Mouse (Mus musculus): ENCODE data around the gene Cd72.

The Cd72 gene

DNA sequence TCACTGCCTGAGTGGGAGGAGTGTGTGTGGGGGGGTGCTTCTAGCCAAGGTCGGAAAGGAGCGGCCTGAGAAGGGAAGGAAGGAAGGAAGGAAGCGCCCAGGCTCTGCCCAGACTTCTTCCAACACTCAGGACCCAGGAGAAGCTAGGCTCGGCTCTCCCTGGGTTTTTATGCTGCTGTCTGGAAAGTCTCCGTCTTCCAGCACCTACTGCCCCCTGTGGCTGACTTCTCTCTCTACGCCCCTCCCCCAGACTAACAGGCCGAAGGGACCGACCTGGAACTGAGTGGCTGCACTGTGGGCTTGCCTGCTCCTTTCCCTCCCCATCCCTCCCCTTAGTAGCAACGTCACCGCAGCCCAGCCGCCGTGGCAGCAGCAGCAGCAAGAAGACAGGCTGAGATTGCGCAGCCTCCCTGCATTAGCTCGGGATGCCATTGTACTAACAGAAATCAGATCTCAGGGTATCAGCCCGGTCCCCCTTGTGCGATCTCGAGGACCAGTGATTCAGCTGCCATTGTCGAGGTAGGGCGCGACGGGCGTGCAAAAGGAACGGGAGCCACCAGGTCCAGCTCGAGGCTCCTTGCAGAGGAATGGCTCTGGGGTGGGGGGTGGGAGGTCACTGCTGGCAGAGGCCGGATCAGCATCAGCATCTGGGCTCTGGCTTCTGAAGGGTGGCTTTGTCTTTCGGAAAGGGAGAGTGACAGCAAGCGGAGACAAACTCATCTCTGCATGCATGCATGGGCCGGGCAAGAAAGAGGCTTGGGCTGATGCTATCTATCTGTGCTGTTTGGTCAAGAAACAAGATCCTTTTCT, 48.1 kb downstream of the Cd72 start:
- DNase-seq (ENCODE audit: extremely low read depth, low read depth), result no peak

DNA sequence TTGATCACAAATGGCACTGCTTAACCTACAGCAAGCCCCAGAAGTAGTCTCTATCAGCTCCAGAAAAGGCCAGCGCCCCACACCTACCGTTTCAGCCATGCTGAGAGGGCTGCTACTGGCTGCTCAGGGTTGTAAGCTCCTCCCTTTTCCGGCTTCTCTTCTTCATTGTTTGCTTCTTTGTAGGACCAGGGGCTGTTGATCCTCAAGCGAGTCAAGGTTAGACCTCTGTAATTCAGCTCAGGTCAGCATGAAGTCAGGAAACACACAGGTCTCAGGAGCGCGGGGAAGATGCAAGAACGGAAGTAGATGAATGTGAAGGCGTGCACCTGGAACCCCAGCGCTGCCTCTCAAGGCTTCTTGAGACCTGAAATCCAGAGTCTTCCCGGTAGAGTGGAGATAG, 49.7 kb downstream of the Cd72 start:
- DNase-seq (ENCODE audit: extremely low read depth, low read depth), result no peak

DNA sequence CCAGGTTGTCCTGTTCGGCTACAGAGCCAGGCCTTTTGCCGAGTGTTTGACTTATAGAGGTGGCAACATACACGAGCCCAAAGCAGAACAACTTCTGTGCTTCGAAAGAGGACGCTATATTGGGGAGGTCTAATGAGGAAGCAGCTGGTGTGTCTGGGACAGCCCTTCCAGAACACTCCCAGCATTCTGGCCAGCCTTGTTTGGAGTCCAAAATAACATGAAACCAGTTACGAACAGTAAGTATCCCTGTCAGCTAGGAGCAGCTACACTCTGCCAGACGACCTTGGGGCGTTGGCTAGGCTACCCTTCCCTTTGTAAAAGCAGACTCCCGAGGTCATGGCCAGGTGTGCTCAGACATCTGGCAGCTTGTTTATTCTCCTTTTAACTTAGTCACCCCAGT, 52.2 kb downstream of the Cd72 start:
- DNase-seq (ENCODE audit: extremely low read depth, low read depth), result no peak

DNA sequence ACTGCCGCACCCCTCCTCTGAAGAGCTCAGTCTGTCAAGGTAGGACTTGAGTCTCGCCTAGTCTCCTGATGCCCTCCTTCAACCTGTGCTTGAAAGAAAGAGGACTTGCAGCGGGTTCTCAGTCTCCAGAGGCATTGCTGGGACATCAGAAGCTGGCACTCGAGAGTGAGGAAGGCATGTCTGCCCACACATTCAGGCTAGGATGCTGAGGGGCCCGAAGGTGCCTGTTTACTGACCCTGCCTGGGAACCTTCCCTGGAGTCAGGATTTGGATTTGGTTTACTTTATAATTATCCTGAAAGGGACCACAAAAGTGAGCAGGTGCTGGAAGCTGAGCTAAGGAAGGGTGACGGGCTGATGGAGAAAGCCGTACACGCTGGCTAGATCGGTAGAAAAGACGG, 52.9 kb downstream of the Cd72 start:
- DNase-seq (ENCODE audit: extremely low read depth, low read depth), result no peak

DNA sequence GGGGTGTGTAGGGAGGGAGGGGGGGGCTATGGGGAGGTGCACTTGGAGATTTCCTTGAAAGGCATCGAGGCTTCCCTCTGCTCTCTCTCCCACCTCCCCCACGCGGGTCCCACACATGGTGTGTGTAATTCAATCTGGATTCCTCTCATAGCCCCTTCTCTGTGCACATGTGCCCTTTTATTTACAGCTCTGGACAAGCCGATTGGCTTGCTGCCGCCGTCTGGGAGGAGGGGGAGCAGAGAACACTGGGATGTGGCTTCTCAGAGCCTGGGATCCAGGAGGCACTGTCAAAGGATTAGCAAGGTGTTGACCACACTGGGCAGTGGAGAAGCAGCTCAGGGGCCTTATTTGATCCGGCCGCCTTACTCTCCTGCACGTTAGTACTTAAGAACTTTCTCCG, 53.5 kb downstream of the Cd72 start:
- DNase-seq (ENCODE audit: extremely low read depth, low read depth), result no peak

DNA sequence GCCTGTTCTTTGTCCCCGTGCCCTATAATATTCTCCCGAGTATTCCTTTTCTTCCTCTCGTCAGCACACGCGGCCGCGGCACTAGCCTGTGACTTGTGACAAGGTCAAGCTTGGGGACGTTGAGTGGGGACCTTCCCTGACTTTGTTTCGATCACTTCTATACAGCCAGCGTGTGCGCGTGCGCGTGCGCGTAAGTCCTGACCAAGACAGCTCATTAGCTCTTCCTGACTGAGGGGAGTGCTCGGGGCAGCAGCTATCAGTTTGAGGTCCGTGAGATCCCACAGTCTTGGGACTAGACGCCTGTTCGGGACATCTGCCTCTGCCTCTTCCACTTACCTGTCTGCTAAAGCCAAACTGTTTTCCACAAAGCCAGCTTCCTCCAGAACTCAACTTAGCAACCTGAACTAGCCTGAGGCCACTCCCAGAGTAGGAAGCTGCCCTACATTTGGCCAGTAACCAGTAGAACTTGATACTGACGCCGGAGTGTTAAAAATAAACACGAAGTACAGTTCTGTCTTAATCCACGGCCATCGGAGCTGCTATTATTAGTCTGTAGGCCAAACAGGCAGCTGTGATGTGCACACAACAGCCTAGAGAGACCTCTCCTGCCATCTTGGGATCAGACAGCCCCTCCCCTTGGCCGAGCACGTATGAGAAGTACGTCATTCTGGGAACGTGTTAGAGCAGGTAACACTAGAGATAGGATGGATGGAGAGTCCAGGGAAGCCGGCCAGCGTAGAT, 54.9 kb downstream of the Cd72 start:
- DNase-seq (ENCODE audit: extremely low read depth, low read depth), result no peak

DNA sequence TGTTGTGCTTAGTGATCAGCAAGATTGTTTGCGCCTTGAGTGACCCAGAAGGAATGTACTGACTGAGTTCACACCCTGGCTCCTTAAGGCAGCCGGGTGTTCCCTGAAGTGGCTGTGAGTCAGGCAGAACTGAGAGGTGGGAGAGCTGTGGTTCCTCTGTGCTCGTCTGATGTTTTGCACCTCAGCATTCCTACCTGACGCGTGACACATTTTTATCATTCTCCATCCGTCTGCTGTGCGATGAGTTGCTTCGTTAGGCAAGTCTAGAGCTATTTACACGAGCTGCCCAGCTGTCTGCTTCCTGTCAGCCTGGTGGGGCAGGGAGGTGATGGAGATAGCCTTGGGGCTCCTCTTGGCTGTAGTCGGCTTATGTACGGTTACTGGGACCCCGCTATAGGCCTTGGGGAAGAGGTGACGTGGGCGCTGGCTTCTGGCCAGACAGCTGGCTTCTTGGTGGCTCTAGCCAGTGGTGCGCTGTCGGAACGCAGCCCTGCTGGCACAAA, 55.5 kb downstream of the Cd72 start:
- no peak for DNase-seq (ENCODE audit: extremely low read depth, low read depth)

DNA sequence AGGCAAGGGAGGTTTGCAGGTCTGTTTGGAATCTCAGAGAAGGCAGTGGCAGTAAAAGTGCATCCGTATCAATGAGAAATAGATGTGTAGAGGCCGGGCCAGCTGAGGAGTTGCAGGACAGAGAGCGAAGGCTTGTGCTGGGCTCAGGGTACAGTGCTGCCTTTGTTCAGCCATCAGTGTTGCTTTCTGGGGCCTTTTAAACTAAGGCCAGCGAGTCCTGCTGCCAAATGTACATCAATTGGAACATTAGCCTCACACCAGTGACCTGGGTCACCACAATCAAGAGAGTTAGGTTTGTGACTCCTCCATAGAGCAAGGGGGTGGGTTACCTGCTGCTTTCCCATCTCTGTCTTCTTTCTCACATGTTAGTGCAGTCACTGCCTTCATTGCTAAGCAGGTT, 56.4 kb downstream of the Cd72 start:
- DNase-seq (ENCODE audit: extremely low read depth, low read depth), result no peak

Measured in MEL-GATA-1-ER (cell line).